Mouse (Mus musculus): ENCODE measurements around the gene Hpn.

Gene Hpn

DNA sequence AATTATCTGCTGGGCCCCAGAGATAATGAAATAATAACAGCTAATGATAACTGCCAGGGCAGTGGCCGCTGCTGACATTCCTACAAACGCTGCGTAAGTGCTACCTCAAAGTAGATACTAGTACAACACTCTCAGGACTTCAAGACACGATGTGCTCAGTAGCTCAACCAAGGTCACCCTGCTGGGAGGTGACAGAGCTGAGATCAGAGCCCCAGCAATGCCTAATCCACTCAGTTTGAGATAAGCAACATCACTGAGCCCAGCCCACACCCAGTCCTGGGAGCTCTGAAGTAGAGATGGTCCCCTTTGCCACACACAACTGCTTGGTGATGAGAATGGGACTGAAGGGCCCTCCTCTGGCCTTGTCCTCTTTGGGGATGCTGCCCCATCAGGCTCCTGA lies 25.2 kb upstream of the Hpn start:
- DNase-seq, result no peak

DNA sequence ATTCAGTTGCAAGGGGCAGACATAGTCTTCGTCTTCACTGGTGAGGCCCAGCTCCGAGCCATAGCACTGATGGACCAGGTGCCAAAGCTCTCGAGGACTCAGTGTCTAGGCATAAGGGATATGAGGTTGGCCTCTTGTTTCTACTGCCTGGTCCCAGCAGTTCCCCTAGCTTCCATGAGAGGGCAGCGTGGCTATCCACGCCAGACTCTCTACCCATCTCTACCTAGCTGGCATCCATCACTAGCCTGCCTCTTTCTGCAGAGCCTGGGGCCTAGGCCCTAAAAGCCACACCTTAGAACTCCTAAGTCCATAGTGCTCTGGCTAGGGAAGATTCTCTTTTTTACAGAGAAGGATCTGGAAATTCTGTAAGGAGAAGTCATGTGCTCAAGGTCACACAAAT lies 24.7 kb upstream of the Hpn start:
- peak; percentile 82 to 85 for DNase-seq

DNA sequence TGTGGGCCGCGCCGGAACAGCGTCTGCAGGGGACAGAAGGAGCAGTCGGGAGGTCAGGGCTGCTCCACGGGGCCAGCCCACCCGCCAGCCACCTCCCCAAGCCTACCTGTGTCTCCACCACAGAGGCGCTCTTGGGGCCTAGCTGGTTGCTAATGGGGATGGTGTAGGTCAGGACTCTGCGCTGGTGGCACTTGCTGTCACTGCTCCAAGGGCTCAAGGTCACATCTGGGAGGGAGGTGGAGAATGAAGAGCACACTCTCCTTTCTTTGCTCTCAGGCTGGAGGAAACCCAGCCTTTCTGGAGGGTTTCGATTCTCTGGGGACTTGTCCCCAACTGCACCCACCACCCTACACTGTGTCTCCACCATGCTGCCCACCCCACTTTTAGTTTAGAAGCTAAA lies 20.6 kb upstream of the Hpn start:
- DNase-seq, result peak in 1 of 2 experiments; percentile 4

DNA sequence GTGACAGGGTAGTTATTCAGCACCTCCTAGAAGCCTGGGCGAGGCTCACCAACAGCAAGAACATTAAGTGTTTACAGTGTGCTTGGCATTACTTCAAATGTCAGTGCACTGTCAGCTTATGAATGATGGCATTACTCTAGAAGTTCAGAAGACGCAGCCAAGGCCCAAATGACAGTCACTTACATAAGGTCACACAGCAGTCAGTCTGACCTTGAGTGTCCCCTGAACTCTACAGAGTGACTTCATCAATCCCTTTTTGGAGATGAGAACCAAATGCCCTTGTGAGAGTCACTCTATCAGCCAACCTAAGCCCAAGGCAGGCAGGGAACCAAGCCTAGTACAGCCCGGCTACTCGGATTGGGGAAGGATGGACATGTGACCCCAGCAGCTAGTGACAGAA lies 16.8 kb upstream of the Hpn start:
- peak in 1 of 2 experiments; percentile 1 for DNase-seq

DNA sequence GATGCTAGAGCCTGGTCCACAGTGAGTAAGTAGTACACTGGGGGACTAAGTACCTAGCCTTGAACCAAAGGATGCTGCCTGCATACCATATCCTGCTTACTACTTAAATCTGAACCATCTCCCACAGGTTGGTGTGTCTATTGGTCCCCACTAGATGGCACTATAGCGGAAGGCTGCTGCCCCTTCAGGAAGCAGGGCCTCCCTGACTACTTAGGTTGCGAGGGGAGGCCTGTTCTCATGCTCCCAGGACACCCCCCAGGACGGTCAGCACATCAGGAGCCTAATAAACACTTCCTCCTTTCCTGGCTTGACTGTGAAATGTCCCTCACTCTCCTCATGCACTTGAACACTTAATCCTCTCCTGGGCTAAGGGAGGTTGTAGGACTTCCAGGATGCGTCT lies 15.8 kb upstream of the Hpn start:
- DNase-seq, result peak; percentile 71 to 85

DNA sequence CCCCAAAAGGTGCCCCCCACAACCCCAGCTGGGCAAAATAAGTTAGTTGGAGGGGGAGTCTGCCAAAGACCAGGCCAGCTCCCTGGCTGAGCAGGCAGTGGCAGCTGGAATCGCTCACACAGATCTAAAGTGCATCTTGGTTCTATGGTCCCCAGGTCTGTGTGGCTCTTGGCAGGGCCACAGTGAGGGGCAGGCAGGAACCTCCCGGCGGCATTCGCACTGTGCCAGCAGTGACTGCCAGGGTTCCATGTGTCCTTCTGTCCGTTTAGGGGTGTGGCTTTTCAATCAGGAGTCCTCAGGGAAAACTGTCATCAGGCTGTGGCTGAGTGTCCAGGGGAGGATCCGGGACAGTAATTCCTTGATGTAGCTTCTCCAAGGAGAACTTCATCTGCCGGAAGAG lies 15.1 kb upstream of the Hpn start:
- DNase-seq, result no peak

DNA sequence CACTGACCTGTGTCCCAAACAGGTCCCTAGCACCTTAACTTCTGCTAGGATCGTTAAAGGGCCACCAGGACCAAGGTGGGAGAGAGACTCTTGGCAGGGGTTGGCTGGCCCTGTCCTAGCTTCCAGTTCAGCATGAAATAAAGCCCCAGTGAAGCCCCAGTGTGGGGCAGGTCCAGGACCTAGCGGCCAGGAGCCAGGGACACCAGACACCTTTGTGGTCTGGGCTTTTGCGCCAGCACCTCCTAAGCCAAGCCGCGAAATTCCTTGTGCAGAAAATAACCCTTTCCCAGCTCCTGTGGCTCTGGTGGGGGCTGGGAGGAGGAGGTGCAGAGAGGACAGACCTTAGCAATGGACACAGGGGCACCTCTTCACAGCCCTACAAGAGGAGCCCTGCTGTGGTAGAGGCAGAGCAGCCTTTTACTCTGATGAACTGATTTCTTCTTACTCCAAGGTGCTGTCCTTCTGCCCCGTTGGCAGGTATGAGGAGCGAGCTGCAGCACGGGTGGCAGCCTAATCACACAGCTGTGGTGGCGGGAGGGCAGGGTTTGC lies 13.1 kb upstream of the Hpn start:
- DNase-seq, result no peak

DNA sequence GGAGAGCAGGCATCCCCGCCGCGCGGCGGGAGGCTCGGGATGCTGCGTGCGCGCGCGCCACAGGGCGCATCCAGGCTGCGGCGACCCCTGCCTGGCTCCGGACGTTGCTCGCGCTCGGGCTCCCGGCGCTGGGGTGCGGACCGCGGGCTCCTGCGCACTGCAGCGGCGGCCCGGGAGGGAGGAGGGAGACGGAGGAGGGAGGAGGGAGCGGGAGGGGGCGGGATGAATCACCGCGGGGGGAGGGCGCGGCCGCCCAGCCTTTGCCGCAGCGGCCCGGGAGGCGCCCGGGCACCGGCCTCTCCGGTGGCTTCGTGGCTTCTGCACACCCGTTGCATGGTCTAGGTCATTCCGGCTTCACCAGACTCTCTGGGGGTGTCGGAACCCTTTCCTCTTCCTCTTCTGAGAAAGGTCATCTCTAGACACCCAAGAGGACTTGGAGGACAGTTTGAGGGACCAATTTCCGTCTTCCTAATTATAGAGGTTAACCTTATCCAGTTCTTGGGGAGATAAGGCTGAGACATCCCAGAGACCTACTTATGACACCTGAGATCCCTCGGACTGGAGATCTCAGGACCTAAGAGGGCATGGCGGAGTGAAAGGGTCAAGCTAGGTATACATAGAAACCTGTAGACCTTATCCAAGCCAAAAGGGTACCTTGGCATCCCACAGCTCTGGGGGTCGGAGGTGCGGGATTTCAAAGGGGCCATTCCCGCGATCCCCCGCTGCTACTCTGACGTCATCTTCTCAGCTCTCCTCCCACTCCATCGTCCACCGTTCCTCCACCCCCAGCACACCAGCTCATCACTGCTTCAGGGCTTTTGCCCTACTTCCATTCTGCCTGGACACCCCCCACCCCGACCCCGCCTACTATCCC lies 12.0 kb upstream of the Hpn start, which contains the start of gene Scn1b:
Scn1b (minus strand) TSS at position 153 of the 874 bp plus-strand sequence.
- peak; percentile 74 to 79 for DNase-seq

DNA sequence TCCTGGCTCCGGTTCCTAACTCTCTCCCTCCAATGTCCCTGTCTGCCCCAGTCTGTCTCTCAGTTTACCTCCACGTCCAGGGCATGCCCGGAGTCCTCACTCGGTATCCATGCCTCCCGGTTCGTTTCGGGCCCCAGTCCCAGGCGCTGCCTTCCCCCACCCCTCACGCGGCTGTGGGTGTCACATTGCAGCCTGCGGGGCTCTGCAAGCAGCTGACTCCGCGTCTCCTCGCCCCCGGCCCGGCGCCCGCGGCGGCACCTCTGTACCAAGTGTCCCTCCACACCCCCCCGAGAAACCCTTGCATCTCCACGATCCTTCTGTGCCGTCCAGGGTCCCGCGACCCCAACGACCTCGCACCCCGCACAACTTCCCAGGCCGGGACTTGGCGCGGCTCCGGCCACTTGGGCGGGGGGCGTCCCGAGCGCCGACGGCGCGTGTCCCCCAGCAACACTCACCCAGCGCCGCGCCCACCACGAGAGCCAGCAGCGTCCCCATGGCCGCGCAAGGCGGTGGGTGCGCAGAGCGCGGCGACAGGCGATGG lies 11.2 kb upstream of the Hpn start:
- peak; percentile 53 to 55 for DNase-seq

DNA sequence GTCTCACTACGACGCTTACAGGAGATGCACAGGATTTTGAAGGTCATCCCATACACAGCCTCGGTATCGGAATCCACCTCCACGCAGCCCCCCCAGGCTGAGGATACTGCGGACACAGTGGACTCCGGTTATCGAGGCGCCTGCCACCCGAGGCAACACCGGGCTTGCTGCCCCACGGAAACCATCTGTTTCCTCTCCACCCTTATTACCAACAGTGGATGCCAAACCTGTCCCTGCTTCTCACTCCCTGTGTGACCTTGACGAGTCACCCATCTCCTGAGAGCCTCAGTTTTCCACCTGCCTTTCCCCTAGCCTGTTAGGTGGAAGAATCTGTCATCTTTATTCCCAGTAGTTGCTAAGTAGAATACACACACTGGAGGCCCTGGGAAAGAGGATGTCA lies 10.0 kb upstream of the Hpn start:
- DNase-seq, result peak; percentile 50 to 61

DNA sequence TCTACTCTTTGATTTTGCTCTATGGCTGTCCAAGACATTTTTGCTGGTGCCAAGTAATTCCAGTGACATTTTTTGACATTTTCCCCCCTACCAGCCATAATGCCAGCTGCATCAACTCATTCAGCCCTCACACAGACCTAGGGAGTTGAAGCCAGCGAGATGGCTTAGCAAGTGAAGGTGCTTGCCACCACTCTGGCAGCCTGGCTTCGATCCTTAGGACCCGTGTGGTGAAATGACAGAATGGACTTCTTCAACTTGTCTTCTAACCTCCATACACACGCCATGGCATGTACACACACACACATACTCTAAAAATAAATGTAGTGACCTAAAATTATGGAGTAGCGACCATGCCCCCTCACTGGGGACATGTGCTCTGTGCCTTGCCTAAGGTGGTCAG lies 9.3 kb upstream of the Hpn start:
- DNase-seq, result no peak

DNA sequence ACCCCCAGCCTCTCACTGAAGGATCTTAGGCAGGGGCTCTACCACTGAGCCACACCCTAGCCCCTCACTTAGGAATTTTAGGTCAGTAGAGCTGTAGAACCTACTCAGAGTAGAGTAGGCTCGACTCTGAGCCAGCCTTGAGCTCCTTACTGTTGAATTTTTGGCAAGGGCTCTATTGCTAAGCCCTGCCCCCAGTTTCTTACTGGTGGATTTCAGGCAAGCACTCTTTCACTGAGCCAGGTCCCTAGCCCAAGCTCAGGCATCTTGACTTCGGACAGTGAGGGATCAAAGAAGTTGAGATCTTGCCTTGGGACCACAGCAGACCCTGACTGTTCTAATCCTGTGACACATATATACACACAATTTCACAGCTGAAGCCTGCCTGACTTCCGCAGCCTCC lies 8.6 kb upstream of the Hpn start:
- no peak for DNase-seq

DNA sequence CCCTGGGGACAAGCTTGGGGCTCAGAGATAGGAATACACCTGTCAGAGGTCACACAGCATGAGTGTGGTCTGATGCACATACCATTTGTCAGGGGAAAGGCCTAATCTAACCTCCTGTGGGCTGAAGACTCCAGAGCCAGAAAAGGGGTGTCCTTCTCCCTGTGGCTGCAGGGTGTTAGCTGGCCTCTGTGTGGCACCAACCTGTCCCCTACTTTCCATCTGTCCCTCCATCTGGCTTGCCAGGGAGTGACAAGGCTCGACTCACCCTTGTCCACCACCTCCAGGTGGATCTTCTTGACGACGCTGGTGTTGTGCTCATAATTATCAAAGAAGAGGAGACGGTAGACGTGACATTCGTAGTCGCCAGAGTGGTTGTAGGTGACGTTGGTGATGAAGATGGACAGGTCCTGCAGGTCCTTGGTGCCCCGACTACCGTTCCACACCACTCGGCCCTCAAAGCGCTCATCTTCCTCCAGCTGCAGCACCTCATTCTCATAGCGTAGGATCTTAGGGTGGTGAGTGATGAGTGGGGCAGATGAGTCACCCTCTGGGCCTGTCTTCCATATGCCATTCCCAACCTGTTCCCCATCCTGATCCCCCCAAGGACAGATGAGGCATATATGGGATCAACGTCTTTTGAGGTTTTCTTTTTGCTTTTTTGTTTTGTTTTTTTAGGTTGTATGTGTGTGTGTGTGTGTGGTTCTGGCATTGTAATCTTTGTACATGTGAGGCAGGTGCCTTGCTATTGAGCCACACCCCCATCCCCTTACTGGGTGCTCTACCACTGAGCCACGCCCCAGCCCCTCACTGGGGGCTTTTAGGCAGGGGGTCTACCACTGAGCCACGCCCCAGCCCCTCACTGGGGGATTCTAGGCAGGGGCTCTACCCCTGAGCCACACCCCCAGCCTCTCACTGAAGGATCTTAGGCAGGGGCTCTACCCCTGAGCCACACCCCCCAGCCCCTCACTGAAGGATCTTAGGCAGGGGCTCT lies 7.8 kb upstream of the Hpn start:
- peak in 1 of 2 experiments; percentile 44 for DNase-seq

DNA sequence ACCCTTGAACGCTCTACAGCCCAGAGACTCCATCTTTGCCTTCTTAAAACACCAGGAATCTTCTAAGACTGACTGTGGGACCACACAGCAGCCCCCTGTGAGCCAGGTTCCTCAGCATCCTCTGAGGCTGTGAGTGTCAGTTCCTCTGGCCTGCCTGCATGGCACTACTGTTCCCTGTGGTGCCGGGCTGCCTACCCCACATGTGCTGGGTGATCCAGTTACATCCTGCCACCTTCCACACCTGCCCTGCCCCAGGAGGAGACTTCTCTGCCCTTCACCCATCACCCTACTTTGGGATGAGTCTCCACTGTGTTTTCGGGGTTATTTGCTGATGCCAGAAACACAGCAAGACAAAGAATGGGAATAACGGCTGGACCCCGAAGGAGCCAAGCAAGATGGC lies 4.5 kb upstream of the Hpn start:
- DNase-seq, result no peak

DNA sequence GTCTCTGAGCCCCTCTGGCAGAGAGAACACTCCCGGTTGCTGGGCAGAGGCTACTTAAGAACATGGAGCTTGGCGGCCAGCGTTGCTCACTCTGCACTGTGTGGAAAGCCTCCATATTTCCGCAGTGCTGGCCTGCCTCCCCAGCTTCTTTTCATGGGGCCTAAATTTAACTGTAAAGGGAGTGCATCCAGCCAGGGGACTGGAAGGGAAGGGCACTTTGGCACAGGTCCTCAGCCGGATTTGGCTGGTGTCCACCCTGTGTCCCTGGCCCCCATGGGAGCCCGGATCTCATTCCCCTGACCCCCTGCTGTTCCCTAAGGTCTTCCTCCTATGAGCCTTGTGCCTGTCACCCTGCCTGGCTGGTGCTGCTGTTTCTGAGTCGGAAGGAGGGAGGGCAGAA lies 3.4 kb upstream of the Hpn start:
- DNase-seq, result peak; percentile 63 to 67

DNA sequence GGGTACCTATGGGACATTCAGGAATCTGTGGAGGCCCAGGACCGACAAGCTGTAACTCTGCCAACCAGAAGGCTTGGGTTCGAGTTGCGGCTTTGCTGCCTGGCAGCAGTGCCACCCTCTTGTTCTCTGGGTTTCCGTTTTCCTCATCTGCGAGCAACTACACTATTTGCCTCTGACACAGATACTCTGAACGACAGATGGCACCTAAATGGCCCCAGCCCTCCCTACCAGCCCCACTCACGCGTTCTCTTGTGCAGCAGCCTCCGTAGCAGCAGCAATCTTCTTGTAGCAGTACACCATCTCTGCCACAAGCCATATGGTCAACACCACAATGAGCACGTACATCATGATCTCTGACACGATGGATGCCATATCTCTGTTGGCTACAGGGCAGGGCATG lies 2.4 kb upstream of the Hpn start:
- peak; percentile 50 to 52 for DNase-seq

DNA sequence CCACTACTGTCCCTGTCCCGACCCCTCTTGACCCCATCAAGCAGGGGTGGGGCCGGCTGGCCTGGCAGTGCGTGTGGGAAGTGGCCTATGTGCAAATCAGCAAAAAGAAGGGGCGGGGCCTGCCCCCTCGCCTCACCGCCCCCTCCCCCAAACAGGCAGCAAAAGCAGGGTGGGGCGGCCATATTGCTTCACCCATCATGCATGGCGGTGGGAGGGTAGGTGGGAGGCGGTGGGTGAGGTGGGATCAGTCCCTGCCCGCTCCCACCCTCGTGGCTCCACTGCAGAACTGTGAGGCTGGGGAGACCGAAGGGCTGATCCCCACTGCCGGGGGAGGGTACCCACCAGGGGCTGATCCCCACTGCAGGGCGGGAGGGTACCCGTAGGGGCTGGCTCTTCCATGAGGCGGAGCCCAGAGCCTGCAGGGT lies 1.6 kb upstream of the Hpn start:
- DNase-seq, result peak in 1 of 2 experiments; percentile 37

DNA sequence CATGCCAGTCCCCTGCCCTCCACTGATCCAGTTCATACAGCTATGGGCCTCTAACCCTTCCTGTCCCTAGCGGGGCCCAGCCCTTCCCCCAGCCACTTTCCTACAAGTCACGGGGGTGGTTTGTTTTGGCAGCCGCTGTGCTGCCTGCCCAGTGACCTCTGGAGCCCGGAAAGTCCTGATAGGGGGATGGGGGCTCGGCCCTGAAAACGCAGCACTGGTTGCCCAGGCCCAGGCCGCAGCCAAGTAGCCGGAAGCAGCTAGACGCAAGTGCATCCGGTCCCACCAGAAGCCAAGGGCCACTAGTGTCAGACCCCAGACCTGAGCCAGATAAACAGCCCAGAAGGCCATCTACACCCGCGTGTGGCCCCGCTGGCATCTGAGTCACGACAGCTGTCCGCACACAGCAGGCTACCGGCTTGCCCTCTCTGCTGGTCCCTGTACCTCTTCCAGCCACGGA lies 525 bp upstream of the Hpn start:
- DNase-seq, result peak; percentile 70 to 77

DNA sequence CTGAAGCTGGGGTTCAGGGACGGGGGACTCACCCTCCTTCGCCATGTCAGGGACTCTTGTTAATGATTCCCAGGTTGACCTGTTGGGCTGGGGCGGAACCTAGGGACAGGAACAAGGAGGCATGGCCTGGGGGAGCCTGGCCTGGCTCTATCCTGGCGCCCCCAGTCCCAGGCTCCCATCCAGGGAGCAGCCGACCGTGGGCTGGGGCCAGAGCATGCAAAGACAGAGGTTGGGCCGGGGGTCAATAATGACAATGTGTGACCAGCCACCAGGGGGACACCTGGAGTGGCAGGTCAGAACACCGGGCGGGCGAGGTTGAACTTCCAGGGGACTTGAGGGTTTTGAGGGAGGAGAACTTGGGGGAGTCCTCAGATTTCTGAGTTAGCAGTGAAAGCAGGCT lies 444 bp downstream of the Hpn start:
- no peak for DNase-seq

DNA sequence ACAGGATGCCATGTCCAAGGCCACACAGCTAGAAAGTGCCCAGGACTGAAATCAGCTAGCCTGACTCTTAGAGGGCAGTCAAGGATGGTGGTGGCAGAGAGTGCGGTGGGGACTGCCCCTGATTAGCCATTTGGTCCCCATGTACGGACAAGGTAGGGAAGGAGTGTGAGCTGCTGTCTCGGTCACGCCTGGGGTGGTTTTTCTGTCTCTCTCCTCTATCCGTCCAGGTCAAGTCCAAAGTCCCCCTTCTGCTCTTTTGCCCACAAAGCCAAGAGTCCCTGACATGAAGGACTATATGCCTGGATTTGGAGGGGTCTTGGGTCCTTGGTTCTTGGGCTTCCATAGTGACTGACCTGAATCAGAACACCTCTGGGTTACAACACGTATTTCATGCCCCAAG lies 1.3 kb downstream of the Hpn start:
- DNase-seq, result no peak

DNA sequence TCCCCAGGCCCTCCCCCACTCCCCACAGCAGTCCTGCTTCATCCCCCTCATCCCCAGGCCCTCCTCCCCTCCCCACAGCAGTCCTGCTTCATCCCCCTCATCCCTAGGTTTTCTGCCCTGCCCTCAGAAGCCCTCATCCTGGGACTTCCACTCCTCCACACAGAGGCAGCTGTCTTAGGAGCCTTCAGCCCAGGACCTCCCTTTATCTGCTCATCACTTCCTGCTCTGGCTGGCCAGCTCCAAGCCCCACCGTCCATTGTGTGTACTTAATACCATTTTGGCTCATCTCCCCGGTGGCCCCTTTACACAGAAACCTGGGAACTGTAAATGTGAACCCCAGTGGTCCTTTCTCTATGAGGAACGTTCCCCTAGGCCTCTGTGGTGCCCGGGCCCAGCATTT lies 3.1 kb downstream of the Hpn start:
- DNase-seq, result no peak

DNA sequence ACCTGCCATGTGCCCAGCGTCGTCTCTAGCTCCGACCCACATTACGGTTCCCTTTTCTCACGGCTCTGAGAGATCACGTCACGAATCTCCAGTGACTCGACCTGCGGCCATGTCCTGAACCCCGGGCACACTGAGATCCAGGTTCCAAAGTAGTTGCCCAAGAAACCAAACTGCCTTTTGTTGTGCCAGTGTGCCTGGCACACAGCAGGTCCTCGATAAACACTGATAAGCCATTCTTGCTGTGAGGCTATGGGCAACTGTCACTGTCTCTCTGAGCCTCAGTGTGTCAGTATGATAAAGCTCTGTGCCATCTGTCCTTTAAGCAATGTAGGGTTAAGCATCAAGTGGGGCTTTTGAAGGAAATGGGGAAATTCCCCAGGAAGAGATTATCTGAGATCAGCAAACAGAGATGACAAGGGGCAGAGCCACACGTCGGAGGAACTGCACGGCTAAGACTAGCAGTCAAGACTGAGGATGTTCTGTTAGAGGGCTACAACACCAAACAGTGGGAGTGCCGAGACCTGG lies 4.2 kb downstream of the Hpn start:
- DNase-seq, result no peak

DNA sequence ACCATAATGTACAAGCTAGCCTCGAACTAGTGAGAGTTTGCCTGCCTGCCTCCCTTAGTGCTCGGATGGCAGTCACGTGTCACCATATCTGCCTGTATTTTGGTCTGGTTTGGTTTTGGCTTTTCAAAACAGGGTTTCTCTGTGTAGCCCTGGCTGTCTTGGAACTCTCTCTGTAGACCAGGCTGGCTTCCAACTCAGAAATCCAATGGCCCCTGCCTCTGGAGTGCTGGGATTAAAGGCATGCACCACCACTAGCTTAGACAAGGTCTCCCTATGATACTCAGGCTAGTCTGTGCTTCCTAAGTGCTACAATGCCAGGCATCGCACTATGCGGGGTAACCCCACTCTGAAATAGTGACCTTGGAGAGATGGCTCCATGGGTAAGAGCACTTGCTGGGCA lies 5.3 kb downstream of the Hpn start:
- DNase-seq, result no peak
